Mouse (Mus musculus) B cell, adult (primary cell): ENCODE results near the gene Gpr50. TPM values are rescaled to one million over a fixed set of nuclear protein-coding genes. Genes with fewer than 3 reads are reported as not detected.

Experiments used
- total RNA-seq: library from RNA; stranded (reverse); gene quantifications from 4 replicates; pipeline ENCODE4 v1.2.4, GENCODE M21; 2023; ENCODE audit not compliant: inconsistent age

Gene Gpr50
- total RNA-seq, result not detected in 4 replicates

GRCm38 (mm10) chrX:71663374-71663773, at the start of gene Gpr50:
Gene Gpr50, plus strand, starts transcription at chrX:71663667.

Other genes starting within 250 kb of the Gpr50 start
- 2.2 to 3.7 TPM (median 3.2 TPM) in 4 replicates for gene Cd99l2, start 170.8 kb upstream of the Gpr50 start, total RNA-seq
- 7.2 to 13.4 TPM (median 11.1 TPM) in 4 replicates for gene Hmgb3, start 107.7 kb upstream of the Gpr50 start, total RNA-seq
- 21.9 to 28.5 TPM (median 25.5 TPM) in 4 replicates for gene Vma21, start 152.3 kb downstream of the Gpr50 start, total RNA-seq